Mouse (Mus musculus): ENCODE measurements around the gene Rhof. TPM values are rescaled to one million over a fixed set of nuclear protein-coding genes. Genes with fewer than 3 reads are reported as not detected.
A peak's percentile ranks its signal among the peaks of the same experiment; 100 is the strongest.
"Not testable (repeated sequence)": the region's sequence is repeated elsewhere in the genome, so short reads cannot be mapped to it uniquely, and the experiment has no call there.

Gene Rhof
- polyA plus RNA-seq, 1 experiment: 9.3 TPM

DNA sequence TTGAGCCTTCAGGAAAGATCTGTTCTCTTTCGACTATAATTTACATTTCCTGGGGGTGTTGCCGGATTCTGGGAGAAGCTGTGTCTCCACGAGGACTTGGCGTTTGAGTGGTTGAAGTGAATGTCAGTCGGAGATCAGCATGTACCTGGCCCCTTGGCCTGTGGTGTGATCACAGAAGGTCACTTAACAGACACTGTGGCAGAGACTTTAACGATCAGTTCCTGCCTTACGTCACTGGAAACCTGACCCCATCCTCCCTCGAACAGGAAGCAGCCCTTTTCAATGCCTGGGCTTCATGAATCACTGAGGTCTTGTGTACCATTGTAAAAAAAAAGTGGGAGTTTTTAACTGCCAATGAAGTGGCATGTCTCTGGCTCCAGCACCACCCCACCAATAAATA lies 52.5 kb downstream of the Rhof start:
- TF ChIP-seq POLR2A (IDR thresholded peaks at IDR 0.05; ENCODE audit: borderline replicate concordance, extremely low read depth, insufficient read depth, insufficient read length, poor library complexity, severe bottlenecking): no peak
- TF ChIP-seq CTCF (IDR thresholded peaks at IDR 0.05; ENCODE audit: borderline replicate concordance, extremely low read depth, insufficient read depth, insufficient read length): no peak
- no peak for DNase-seq (ENCODE audit: low read depth)

DNA sequence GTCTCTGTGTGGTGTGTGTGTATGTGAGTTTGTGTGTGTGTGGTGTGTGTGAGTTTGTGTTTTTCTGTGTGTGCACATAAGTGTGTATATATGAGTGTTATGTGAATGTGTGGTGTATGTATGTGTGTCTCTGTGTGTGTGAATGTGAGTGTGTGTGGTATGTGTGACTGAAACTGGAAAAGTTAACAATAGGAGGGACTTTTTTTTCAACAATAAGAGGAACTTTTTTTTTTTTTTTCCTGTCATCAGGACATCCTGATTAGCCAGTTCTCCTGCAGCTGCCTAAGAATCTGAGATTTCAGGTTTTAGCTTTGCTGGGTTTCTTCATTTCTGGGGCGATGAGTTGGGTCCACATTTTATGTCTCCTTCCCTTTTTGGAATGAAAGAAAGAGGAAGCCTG lies 52.9 kb downstream of the Rhof start:
- TF ChIP-seq CTCF (IDR thresholded peaks at IDR 0.05; ENCODE audit: borderline replicate concordance, extremely low read depth, insufficient read depth, insufficient read length): no peak
- no peak for TF ChIP-seq POLR2A (IDR thresholded peaks at IDR 0.05; ENCODE audit: borderline replicate concordance, extremely low read depth, insufficient read depth, insufficient read length, poor library complexity, severe bottlenecking)
- DNase-seq (ENCODE audit: low read depth): no peak

DNA sequence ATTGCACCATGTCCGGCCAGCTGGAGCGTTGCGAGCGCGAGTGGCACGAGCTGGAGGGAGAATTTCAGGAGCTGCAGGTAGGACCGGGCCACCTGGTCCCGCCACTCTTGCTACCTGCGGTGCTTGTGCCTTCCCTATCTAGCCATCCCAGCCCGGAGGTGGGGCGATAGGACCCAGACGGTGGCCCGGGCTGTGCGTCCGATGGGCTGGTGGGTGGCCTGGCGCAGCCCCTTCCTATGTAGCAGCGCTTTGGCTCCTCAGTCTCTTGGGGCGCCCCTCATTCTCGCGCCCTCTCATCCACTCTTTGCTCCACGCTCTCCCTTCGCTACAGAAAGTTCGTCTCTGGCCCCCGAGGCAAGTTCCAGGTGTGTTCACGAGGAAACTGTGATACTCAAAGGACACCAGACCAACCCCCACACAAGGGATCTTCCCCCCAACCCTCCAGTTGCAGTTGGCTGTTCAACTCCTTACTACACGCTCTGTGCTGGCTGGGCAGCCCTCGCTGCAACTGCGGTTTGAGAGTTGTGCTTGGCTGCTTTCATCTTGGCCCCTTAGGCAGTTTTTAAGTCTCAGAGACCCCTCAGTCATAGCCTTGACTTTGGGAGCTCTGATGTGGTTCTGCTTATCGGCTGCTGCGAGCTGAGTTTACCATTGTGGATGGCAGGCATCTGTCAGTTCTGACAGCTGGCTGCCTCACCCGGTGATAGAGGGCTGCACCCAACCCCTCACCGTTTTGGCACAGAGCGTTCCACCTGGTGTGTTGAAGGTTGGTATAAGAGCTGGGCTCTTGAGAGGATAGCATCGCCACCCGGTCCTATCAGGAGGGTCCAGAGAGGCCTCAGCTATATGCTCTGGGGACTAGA lies 55.8 kb downstream of the Rhof start:
- TF ChIP-seq POLR2A (IDR thresholded peaks at IDR 0.05; ENCODE audit: borderline replicate concordance, extremely low read depth, insufficient read depth, insufficient read length, poor library complexity, severe bottlenecking) (no peak), CTCF (IDR thresholded peaks at IDR 0.05; ENCODE audit: borderline replicate concordance, extremely low read depth, insufficient read depth, insufficient read length) (no peak)
- peak; percentile 68 for DNase-seq (ENCODE audit: low read depth)

DNA sequence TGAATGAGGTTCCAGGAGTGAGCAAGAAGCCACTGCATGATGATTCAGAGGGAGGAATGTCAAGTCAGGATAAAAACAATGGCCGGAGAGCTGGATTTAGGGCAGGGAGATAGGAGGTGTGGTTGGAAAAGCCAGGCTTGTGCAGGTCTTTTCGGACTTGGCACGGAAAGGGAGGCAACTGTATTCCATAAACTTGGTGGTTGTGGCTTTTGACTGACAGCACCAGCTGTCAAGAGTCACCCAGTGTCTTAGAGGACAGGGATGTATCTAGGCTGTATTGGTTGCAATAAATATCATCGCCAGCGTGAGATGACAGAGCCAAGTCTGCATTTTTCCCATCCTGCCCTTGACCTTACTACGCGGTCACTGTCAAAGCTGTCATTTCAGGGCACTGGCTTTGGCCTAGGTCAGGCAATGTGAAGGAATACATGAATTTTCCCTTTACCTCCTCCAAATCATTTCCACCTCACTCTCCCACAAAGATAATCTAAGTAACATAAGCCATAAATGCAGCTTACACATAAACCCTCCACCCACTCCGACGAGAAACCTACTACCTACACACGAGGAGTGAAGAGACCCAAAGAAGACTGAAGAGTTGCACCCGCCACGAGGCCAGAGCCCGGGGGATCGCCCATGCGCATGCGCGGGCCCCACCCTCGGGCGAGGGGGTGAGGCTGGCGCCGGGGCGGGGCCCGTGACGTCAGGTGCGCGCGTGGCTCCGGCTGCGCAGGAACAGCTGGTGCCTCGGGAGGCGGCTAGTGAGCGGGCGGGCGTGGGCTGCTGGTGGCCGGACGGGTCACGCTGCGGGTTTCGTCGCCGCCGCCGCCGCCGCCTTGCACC lies 56.7 kb downstream of the Rhof start:
- peak; percentile 96 for DNase-seq (ENCODE audit: low read depth)
- TF ChIP-seq POLR2A (IDR thresholded peaks at IDR 0.05; ENCODE audit: borderline replicate concordance, extremely low read depth, insufficient read depth, insufficient read length, poor library complexity, severe bottlenecking) (peak; percentile 60), CTCF (IDR thresholded peaks at IDR 0.05; ENCODE audit: borderline replicate concordance, extremely low read depth, insufficient read depth, insufficient read length) (no peak)

DNA sequence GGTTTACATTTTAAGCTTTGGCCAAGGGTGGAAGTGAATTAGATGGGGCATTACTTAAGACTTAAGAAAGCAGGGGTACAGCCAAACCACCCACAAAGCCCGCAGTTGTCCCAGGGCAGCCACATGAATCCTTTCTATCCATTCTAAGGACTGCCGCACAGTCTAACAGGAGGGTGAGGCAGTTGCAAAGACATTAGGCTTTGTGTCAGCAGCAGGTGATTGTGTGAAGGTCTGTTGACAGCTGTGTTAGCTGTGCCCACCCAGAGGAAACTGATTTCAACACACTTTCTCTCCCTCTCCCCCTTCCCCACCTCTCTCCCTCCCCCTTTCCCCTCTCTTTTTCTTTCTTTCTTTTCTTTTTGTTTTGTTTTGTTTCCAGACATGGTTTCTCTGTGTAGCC lies 63.8 kb downstream of the Rhof start:
- TF ChIP-seq CTCF (IDR thresholded peaks at IDR 0.05; ENCODE audit: borderline replicate concordance, extremely low read depth, insufficient read depth, insufficient read length) (no peak), POLR2A (IDR thresholded peaks at IDR 0.05; ENCODE audit: borderline replicate concordance, extremely low read depth, insufficient read depth, insufficient read length, poor library complexity, severe bottlenecking) (no peak)
- DNase-seq (ENCODE audit: low read depth): no peak

DNA sequence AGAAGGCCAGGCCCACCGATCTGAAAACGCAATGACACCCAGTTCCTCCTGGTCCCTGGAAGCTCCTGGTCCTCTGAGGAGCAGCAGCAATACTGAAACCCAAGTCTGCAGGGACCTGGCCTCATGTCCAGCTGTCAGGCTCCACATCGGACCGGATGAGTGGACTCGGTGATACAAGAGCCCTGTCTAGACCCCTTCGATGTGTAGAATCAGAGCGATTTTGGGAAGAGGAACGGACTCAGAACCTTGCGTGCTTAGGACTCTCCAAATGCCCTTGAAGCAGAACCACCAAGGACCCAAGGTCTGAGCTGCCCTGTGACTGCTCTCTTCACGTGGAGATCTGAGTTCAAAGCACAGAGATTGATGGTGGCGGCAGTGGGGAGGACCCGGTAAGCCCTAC lies 64.4 kb downstream of the Rhof start, which contains the start of gene Tmem120b:
TSS of gene Tmem120b (plus strand) at position 301 of the 400 bp plus-strand sequence.
- DNase-seq (ENCODE audit: low read depth): no peak
- no peak for TF ChIP-seq POLR2A (IDR thresholded peaks at IDR 0.05; ENCODE audit: borderline replicate concordance, extremely low read depth, insufficient read depth, insufficient read length, poor library complexity, severe bottlenecking)
- TF ChIP-seq CTCF (IDR thresholded peaks at IDR 0.05; ENCODE audit: borderline replicate concordance, extremely low read depth, insufficient read depth, insufficient read length): no peak

DNA sequence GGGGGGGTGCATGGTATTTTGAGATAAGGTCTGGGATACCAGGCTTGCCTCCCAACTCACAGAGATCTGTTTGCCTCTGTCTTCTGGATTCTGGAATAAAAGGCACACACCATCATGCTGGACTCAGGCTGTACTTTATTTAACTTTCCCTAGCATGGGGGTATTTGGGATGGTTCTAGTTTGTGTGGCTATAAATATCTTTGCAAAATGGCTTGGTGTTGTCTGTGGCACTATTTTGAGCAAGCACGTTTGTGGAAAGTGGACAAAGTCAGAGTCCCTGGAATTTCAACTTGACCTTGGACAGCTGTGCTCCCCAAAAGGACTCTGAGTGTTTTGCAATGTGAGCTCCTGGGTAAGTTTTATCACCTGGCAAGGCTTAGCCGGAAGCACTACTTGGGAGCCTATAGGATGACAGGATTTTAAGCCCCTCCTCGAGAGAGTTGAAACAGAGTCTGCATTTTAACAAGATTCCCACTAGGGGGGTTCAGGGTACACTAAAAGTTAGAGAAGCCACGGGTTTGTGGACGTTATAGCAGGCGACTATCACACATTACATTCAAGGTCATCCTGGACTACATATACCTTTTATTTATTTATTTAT lies 65.0 kb downstream of the Rhof start:
- peak; percentile 54 for DNase-seq (ENCODE audit: low read depth)
- TF ChIP-seq CTCF (IDR thresholded peaks at IDR 0.05; ENCODE audit: borderline replicate concordance, extremely low read depth, insufficient read depth, insufficient read length): peak; percentile 18; the same call in 1 of the 2 replicates
- no peak for TF ChIP-seq POLR2A (IDR thresholded peaks at IDR 0.05; ENCODE audit: borderline replicate concordance, extremely low read depth, insufficient read depth, insufficient read length, poor library complexity, severe bottlenecking)

DNA sequence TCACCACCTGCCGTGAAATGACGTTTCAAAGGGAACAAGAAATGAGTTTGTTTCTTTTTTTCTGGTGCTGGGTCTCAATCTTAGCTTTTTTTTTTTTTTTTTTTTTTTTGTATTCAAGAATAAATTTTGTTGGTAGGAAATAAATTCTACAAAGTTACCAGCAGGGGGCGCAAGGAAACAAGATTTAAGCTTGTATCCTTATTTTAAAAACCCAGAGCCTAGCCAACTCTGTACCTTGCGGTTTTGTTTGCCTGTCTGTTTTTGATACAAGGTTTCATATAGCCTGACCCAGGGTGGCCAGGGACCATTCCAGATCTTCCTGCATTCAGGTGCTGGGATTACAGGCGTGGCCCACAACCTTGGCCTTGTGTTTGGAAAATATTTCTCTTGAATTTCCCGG lies 68.3 kb downstream of the Rhof start:
- DNase-seq (ENCODE audit: low read depth): peak; percentile 95
- TF ChIP-seq POLR2A (IDR thresholded peaks at IDR 0.05; ENCODE audit: borderline replicate concordance, extremely low read depth, insufficient read depth, insufficient read length, poor library complexity, severe bottlenecking): no peak
- TF ChIP-seq CTCF (IDR thresholded peaks at IDR 0.05; ENCODE audit: borderline replicate concordance, extremely low read depth, insufficient read depth, insufficient read length): peak; percentile 23; the same call in 1 of the 2 replicates

DNA sequence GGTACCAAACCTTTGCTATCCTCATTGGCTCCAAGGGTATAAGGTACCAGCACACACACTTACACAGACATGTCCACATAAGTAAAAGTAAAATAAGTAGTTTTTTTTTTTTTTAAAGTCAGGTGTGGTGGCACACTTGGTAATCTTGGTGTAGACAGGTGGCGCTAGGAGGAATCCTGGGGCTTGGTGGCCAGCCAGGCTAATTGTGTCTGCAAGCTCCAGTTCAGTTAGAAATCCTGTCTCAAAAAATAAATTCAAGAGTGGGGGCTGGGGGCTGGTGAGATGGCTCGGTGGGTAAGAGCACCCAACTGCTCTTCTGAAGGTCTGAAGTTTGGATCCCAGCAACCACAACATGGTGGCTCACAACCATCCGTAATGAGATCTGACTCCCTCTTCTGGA lies 69.4 kb downstream of the Rhof start:
- TF ChIP-seq POLR2A (IDR thresholded peaks at IDR 0.05; ENCODE audit: borderline replicate concordance, extremely low read depth, insufficient read depth, insufficient read length, poor library complexity, severe bottlenecking) (no peak), CTCF (IDR thresholded peaks at IDR 0.05; ENCODE audit: borderline replicate concordance, extremely low read depth, insufficient read depth, insufficient read length) (no peak)
- no peak for DNase-seq (ENCODE audit: low read depth)

DNA sequence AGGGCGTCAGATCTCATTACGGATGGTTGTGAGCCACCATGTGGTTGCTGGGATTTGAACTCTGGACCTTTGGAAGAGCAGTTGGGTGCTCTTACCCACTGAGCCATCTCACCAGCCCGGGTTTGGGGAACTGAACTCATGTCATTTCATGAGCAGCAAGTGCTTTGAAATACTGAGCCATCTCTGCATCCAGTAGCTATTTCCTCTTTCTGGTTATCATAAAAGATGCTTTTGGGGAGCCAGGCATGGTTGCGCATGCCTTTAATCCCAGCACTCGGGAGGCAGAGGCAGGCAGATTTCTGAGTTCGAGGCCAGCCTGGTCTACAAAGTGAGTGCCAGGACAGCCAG lies 71.1 kb downstream of the Rhof start:
- not testable (repeated sequence) for DNase-seq (ENCODE audit: low read depth)

DNA sequence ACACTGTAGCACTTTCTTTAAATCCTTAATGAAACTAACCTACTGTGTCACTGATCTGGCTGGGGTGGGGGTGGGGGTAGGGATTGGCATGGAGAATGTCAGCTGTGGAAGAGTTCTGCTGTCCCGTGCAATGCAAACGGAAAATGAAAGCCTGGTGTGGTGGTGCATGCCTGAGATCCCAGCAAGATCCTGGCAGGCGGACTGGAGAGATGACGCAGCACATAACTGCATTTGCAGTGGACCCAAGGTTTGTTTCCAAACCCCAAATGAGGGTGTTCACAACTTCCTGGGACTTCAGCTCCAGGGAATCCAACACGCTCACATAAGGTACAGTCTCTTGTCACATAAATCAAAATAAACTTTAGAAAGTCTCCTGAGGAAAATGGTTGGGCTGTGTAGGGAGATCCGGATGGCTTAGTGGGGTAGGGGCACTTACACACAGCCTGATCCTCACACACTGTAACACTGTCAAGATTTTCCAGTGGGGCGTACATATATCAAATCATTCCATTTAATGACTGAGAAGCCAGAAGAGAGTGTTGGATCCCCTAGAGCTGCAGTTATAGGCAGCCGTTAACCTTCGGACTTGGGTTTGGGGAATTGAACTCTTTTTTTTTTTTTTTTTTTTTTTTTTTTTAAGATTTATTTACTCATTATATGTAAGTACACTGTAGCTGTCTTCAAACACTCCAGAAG lies 71.6 kb downstream of the Rhof start:
- DNase-seq (ENCODE audit: low read depth): no peak
- no peak for TF ChIP-seq CTCF (IDR thresholded peaks at IDR 0.05; ENCODE audit: borderline replicate concordance, extremely low read depth, insufficient read depth, insufficient read length)
- no peak for TF ChIP-seq POLR2A (IDR thresholded peaks at IDR 0.05; ENCODE audit: borderline replicate concordance, extremely low read depth, insufficient read depth, insufficient read length, poor library complexity, severe bottlenecking)

All from brain, embryonic 14.5 days (tissue).